Mouse (Mus musculus) gonadal fat pad, adult 2 months (tissue): ENCODE measurements around the gene Psmc3ip. TPM values are rescaled to one million over a fixed set of nuclear protein-coding genes. Genes with fewer than 3 reads are reported as not detected.

ENCODE experiments used
- DNase-seq: peaks from one replicate; pipeline ENCODE4 v3.0.0-alpha.2; 2012; ENCODE audit warnings: low read depth
- polyA plus RNA-seq: library from polyadenylated mRNA; depleted of rRNA; stranded (reverse); fragments of >200 nt; gene quantifications from 2 replicates; pipeline ENCODE4 v1.2.3, GENCODE M21; 2012

Psmc3ip gene
- polyA plus RNA-seq, 1 experiment = 1.5 TPM

DNA sequence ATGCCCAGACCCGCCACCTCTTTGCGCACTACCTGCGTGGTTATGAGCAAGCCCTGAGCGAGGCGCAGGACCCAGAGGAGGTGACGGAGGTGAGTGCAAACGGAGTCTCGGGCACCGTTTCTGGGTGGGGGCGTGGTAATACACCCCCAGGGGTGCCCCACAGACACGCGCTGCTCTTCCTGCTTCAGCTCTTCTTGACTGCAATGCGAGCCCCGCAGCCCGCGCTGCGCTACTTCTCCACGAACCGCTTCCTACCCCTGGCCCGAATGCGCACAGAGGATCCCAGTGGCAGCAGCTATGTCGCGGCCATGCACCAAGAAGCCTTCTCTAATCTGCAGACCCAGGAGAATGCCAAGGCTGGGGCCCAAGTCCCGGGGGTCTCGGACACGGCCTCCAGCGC, 15.5 kb downstream of the Psmc3ip start:
- DNase-seq = no peak

DNA sequence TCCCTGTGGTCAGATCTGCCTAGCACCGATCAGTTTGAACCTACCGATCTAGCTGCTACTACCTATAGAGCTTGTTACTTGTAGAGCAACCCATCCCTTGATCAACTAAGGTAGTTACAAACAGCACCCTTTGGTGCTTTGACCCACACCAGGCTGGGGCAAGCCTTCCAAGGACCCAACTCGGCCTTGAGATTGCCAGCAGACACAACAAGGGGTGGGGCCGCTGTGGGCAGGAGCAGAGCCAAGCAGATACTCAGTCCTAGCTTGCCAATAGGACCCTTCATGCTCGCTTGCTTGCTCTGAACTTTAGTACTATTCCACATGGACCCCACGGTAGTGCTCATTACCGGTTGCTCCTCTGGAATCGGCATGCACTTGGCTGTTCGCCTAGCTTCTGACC, 17.1 kb downstream of the Psmc3ip start, which contains the start of gene Hsd17b1:
Gene Hsd17b1 (plus strand): TSS at position 291 of the 400 bp plus-strand sequence.
- DNase-seq = no peak

DNA sequence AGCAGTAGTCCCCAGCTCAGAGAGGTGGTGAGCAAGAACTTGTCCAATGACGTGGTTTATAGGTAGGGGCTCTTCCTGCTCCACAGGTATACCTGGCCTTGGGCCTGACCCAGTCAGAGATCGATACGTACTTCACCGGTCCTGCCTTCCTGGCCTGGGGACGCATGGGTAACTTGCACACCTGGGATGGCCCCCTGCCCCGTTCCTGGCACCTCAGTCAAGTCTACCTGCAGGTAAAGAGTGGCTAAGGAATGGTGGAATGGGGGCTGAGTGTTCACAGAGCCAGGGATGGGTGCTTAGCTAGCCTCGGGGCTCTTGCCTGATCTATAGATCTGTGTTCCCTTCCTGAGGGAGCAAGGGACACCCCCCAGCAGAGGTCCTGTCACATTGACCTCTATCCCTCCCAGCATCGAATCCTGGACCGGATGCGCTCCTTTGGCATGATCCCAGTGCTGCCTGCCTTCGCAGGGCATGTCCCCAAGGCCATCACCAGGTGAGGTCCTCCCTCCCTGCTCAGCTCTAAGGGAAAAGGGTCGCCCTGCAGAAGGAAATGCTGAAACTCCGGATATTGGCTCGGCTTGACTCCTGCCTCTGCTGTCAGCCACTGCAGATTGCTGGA, 23.3 kb downstream of the Psmc3ip start:
- no peak for DNase-seq

DNA sequence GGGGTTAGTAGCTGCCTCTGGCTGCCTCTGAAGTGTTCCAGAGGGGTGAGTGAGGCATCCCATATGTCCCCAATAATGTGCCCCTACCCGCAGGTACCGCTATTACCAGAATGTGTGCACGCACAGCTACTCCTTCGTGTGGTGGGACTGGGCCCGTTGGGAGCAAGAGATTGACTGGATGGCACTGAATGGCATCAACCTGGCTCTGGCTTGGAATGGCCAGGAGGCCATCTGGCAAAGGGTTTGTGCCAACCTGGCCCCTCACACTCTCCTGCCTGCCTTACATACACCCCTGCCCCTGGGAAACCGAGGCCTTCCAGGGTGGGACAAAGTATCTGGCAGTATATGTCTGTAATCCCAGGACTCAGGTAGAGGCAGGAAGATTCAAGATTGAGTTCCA, 24.2 kb downstream of the Psmc3ip start:
- DNase-seq = no peak

DNA sequence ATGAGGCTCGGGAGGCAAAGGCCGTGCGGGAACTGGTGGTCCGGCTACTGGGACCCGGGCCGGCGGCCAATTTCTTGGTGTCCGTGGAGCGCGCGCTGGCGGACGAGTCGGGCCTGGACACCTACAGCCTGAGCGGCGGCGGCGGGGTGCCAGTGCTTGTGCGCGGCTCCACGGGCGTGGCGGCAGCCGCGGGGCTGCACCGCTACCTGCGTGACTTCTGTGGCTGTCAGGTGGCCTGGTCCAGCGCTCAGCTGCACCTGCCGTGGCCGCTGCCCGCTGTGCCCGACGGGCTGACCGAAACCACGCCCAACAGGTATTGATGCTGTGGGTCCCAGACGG, 25.1 kb downstream of the Psmc3ip start:
- DNase-seq = no peak

DNA sequence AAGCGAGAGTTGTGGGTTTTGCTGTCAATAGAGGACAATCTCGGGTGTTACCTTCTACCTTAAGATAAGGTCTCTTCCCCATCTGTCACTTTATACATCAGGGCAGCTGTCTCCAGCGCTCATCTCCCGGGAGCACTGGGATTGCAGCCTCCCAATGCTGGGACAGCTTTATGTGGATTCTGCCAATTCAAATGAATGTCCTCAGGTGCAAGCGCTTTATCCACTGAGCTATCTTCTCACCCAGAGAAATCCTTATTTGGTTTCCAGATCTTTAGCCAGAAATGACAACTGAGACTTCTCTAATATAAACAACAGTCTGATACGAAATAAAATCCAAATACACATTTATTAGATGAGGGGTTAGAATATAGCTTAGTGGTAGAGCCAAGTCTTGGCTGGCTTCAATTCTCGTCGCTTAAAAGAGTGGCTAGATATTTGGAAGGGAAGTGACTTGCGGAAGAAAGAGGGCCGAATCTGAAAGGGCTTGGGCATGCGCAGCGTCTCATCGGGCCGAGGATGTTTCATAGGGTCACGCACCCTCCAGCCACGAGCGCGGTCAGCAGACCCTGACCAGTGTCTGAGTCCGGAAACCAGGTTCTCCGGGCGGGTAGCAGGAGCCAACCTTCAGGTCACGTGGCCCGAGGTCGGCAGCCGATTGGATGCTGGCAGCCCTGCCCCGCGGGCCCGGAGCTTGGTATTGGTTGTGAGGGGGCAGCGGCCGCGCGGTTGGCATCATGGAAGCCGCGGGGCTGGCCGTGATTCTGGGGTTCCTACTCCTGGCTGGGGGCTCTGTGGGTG, 25.6 kb downstream of the Psmc3ip start, which contains the start of gene Naglu:
Gene Naglu (plus strand): TSS at position 622 of the 798 bp plus-strand sequence.
- no peak for DNase-seq

DNA sequence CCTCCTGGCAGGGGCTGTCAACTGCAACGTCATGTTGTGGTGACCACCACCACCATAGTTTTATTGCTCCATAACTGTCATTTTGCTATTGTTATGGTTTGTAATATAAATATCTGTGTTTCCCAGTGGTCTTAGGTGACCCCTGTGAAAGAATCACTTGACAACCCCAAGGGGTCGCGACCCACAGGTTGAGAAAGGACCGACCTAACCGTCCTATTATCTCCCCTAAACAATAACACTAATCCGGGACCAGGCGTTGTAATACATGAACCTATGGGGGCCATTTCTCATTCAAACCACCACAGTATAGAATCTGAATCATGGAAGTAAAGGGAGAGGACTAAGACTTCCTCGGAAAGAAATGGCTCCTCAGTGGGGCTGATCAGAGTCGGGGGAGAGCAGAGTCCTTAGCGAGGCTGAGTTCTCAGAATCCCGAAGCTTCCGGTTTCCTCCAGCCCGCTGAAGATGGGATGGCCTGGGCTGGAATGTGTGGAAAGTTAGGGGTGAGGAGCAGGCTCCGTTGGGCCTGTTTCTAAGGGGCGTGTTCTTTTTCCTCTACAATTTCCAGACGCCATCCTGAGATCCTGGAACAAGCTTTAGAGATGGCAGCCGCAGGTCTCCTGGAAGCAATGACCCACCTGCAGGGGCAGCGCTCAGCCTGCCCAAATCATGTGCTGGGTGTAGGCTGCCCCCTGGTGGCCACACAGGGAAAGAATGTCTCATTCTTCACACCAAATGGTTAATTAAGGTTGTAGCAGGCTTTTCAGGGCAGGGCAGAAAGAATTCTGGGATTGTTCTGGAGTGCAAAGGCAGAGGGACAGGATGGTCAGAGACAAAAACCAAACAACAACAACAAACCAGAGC, 28.5 kb downstream of the Psmc3ip start:
- DNase-seq = no peak

DNA sequence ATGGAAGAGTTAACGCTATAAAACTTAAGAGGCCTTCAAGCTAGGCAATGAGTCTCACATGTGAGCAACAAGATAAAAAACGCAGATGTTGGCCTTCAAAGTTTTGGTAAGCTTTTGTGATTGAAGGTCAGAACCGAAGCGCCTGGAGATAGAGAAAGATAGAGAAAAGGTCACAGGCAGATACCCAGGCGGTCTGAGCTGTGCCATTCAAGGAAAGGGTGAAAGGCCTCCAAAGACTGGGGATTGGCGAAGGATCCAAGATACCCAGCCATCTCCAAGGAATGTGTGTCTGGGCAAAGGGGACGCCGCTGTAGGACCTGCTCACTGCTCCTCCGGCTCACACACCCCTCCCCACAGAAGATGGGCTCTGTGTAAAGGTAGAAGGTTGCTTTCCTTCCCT, 30.2 kb downstream of the Psmc3ip start:
- DNase-seq = no peak

DNA sequence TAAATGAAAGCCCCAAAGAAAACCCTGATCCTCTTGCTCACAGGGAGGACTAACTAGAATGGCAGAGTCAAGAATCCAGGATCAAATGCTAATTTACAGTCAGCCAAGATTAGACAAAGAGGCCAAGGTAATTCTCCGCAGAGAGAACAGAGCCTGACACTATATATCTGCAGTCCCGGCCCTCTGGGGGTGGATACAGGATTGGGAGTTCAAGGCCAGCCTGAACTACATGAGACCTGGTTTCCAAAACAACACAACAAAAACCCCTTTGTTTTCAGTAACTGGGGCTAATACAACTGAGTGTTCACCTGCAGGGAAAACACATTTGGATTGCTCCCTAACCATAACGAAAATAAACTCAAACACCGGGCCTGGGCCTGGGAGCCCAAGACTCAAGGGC, 30.8 kb downstream of the Psmc3ip start:
- no peak for DNase-seq

DNA sequence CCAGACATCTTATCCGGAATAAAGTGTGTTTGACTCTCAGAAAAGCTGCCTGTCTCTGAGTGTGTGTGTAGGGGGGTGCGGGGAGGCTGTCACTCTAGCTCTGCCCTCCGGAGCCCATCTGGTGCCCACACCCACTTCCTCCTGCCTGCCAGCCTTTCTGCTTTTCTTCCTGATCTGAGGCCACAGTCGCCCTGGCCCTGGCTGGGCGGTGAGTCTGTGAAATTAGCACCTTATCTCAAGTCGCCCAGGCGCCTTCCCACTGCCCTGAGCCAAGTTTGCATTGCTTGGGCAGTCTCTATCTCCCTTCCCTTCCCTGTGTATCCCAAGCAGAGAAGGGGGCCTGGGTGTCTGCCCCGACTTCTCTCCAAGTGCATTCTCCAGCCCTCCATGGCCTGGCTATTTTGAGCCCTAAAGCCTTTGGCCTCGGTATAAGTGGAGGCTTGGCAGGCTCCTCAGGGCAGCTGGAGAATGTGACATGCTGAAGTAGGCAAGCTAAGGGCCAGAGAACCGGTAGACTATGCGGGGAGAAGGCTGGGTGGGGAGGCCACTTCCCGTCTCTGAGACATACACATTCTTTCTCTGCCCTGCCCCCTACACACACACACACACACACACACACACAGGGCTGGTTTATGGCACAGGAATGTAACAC, 31.4 kb downstream of the Psmc3ip start:
- DNase-seq = no peak

DNA sequence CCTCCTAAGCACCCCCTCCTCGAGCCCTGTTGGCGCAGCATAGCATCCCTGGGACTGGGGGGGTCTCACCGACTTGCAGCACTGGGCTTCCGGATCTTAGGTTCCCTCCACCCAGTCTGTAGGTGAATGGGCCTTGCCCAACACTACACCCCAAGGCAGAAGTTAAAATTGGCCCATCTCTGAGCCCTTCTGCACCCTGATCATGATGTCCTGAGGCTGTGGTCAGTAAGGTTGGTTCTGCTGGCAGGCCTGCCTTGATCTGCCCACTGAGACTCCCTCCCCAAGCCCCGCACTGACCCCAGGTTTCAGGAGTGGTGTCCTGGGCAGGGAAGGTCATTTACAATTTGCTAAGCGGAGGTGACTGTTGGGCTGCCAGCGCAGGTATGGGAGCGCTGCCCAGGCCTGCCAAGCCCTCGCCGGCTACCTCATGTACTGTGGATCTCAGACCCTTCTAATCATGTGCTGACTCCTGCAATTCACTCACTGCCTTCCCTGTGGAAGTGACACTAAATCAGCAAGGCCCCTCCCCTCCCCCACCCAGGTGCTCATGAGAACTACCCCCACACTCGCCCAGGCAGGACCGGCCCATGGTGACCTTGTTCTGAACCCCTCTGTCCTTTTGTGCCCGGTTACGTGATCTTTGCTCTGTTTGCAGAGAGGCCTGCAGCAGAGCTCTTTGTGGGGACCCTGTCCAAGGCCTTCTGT, 32.1 kb downstream of the Psmc3ip start:
- no peak for DNase-seq

DNA sequence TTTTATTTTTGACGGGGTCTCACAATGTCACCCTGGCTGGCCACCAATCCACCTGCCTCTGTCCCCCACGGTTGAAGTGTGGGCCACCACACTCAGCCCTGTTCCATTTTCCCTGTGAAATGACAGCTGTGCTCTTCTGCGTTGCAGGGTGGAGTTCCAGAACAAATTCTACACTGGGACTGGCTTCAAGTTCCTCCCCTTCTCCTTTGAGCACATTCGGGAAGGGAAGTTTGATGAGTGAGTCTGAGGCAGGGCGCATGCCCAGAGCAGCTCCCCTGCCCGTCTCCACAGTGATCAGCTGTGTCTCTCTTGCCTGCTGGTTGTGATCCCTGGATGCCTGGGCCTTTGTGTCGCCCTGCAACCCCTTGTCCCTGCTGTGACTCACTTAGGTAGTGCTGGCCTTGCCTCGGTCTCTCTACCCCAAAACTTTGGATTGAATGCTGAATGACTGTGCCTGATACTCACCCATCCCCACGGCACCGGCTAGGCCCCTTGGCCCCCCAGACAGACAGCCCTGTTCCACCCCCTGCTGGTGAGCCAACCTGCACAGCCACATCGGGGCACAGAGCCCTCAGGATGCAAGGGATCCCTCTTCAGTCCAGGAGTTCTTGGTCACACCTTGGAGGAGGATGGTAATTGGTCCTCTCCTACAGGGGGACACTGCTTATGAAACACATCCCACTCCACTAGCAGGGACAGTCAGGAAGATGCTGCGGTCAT, 32.9 kb downstream of the Psmc3ip start:
- DNase-seq = no peak

DNA sequence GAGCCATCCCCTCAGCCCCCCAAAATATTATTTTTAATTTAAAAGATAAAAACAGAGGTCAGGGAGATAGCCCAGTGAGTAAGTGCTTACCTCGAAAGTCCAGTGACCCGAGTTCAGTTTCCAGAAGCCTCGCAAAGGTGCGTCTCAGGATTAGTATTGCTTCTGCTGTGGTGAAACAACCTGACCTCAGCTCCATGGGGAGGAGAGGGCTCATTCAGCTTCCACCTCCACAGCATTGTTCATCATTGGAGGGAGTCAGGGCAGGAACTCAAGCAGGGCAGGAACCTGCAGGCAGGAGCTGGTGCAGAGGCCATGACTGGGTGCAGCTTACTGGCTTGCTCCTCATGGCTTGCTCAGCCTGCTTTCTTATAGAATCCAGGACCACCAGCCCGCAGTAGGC, 34.2 kb downstream of the Psmc3ip start:
- DNase-seq = no peak

DNA sequence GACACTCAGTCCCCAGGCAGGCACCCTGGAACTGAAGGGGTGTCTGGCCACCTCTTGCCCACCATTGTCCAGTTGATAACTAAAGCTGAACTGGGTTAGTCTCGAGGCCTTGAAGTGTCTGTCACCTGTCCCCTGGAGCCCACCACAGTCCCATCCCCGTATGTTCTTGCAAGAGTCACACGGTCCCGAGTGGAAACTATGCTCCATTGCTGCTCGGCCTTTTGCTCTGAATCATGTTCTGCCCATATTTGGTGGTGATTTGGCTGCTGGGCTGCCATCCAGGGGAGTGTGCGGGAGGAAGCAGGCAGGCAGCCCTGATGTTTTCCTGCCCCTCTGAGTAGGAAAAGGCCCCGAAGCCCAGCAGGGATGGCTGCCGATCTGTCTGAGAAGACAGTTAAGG, 35.1 kb downstream of the Psmc3ip start:
- DNase-seq = no peak

DNA sequence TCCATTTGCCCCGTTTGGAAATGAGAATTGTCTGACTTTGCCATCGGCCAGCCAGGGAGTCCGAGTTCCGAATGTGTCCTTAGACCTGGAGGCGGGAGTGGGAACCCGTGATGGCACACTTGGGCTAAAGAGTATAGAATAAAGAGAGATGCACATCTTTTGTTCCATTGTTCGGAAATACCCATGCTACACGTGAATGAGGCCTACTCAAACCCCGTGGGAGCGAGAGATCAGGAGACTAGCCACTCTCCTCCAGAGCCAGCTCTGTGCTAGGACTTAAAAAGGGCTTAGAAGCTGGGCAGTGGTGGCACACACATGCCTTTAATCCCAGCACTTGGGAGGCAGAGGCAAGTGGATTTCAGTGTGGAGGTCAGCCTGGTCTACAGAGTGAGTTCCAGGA, 35.8 kb downstream of the Psmc3ip start:
- no peak for DNase-seq

DNA sequence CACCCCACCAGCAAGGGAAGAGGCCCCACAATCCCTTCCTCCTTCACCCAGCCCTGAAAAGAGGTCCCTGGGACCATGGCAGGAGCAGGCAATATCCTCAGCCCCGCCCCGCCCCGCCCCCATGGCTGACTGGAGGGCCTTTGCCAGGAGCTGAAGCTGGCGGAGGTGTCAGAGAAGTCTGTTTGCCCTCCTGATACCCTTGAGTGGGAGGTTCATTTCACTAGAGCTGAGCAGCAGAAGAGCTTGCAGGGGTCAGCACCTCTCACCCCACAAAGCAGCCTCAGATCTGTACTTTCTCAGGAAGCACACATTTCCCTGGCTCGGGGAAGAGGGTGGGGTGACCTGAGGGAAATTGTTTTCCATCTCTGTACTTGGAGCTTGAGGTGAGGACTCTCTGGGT, 36.5 kb downstream of the Psmc3ip start:
- DNase-seq = no peak

DNA sequence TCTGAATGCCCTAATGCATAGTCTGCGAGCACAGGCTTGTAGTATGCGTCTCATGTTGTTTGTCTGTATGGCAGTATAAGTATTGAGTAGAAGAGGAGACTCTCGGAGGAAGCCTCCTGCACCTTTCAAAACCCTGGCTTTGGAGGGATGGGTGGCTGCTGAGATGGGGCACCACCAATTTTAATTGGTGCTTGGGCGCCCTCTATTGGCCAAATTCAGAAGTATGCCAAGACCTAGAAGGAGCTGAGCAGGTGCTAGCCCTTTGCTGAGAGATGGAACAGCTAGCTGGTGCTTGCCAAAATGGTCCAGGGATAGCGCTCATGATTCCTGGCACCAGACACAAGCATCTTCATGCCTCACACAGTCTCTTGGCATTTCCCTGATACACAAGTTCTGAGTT, 37.4 kb downstream of the Psmc3ip start:
- no peak for DNase-seq

DNA sequence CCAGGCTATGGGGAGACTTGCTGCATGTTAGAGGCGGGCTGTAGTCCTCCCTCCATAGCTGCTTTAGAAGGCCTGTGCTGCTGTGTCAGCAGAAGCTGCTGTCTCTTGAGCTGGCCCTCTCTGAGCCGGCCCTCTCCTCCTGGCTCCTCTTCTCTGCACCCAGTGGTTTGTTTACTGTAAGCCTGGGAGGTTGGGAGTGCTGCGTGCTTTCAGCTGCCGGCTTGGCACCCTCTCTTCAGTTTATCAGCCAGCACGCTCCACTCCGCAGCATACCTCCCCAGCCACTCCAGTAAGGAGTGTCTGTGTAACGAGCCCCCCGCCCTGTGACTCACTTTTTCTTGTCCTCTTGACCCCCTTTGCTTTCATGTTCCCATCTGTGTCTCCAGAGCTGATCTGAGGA, 38.4 kb downstream of the Psmc3ip start:
- DNase-seq = no peak

DNA sequence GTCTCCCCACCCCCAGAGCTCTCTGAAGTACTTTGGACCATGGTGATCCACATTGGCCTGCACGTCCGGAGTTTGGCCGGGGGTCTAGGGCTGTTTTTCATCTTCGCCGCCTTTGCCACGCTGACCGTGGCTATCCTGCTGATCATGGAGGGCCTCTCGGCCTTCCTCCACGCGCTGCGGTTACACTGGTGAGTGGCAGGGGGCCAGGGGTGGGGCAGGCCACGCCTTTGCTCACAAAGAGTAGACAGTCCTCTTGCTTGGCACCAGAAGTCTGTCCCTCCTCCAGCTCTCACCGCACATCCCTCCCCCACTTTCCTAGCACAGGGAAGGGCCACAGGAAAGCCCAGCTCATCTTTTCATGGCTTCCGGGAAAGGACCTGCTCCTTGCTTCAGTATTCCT, 39.8 kb downstream of the Psmc3ip start:
- DNase-seq = no peak

DNA sequence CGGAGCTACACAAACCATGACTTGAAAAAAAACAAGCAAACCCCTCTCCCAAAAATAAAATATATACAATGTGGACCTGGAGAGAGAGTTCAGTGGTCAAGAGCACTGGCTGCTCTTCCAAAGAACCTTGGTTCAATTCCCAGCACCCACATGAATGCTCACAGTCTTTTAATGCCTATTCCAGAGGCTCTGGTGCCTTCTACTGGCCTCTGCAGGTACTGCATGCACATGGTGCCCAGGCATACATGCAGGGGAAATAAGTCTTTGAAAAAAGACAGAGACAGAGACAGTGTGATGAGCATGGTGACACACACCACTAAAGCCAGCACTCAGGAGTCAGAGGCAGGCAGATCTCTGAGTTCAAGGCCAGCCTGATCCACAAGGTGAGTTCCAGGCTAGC, 41.3 kb downstream of the Psmc3ip start:
- no peak for DNase-seq
